Mouse (Mus musculus) C2C12 (cell line): ENCODE measurements around the gene Alg13. TPM values are rescaled to one million over a fixed set of nuclear protein-coding genes. Genes with fewer than 3 reads are reported as not detected.

Experiments used
- H3K27me3 ChIP-seq: one replicate; pipeline ENCODE4 v1.6.1; 2011; ENCODE audit not compliant: control insufficient read depth, insufficient read depth, insufficient read length
- H3K36me3 ChIP-seq: one replicate; pipeline ENCODE4 v1.6.1; 2011; ENCODE audit not compliant: control insufficient read depth, insufficient read depth
- H3K4me3 ChIP-seq: one replicate; pipeline ENCODE4 v1.5.1; 2011; ENCODE audit warnings: mild to moderate bottlenecking, control low read depth; ENCODE audit not compliant: poor library complexity, insufficient read depth, severe bottlenecking
- H3K79me2 ChIP-seq: one replicate; pipeline ENCODE4 v1.6.1; 2011; ENCODE audit not compliant: control insufficient read depth, insufficient read depth
- H3K79me3 ChIP-seq: one replicate; pipeline ENCODE4 v1.6.1; 2011; ENCODE audit warnings: low read depth, control low read depth
- H3ac ChIP-seq: one replicate; pipeline ENCODE3; 2011; ENCODE audit warnings: low read depth; ENCODE audit not compliant: control insufficient read depth, insufficient read length
- CEBPB ChIP-seq: IDR thresholded peaks from one replicate; pipeline ENCODE4 v1.6.1; 2011; ENCODE audit warnings: low read depth, mild to moderate bottlenecking, control low read depth, moderate library complexity
- CTCF ChIP-seq: IDR thresholded peaks from one replicate; pipeline ENCODE4 v1.5.1; 2011; ENCODE audit not compliant: control insufficient read depth, insufficient read depth, insufficient read length
- FOSL1 ChIP-seq: IDR thresholded peaks from one replicate; pipeline ENCODE4 v1.8.0; 2011; ENCODE audit warnings: mild to moderate bottlenecking, low read length; ENCODE audit not compliant: poor library complexity, insufficient read depth, severe bottlenecking
- MAX ChIP-seq: IDR thresholded peaks from one replicate; pipeline ENCODE4 v1.6.1; 2011; ENCODE audit warnings: mild to moderate bottlenecking, control low read depth
- MYOD1 ChIP-seq: IDR thresholded peaks from one replicate; pipeline ENCODE4 v1.6.1; 2011; ENCODE audit warnings: low read depth; ENCODE audit not compliant: control insufficient read depth, insufficient read length
- MYOG ChIP-seq: IDR thresholded peaks from one replicate; pipeline ENCODE4 v1.6.1; 2011; ENCODE audit not compliant: control insufficient read depth, insufficient read length; ENCODE audit errors: extremely low read depth
- USF1 ChIP-seq: IDR thresholded peaks from one replicate; pipeline ENCODE4 v1.6.1; 2011; ENCODE audit warnings: low read depth, mild to moderate bottlenecking, control low read depth, moderate library complexity
- long read RNA-seq, 2 experiments: library from polyadenylated mRNA; unstranded; transcript quantifications; one replicate each; pipeline ENCODE4 v2.0.0; 2019 to 2020
- polyA plus RNA-seq: library from polyadenylated mRNA; unstranded; fragments of >200 nt; fragmentation: generic; extraction: Trizol; gene quantifications from one replicate; pipeline ENCODE4 v1.2.1, GENCODE M21; 2012; ENCODE audit warnings: missing spikeins

The Alg13 gene
- polyA plus RNA-seq: 7.7 TPM
- long read RNA-seq, experiment 1, transcript Alg13-202 (4 exons, 1,802 nt): major isoform, 10 of 10 reads
- long read RNA-seq, experiment 1, partial matches to known transcripts: 0 of 10 reads
- long read RNA-seq, experiment 1, other reads (novel, unspliced or antisense): 0 of 10 reads
- long read RNA-seq, experiment 2, full-length matches to known transcripts: 33 of 52 reads
- long read RNA-seq, experiment 2, partial matches to known transcripts: 1 of 52 reads
- long read RNA-seq, experiment 2, other reads (novel, unspliced or antisense): 18 of 52 reads

- H3K79me2 ChIP-seq: peaks cover 20% of the 10 kb centered on the region
- H3K4me3 ChIP-seq: peak within 1 kb of the TSS; percentile 60
- H3ac ChIP-seq: peak within 1 kb of the TSS; percentile 78
- TF ChIP-seq MYOG (no peak), MAX (peak; percentile 59)
- peaks cover 5% of the 10 kb centered on the region for H3K36me3 ChIP-seq
- peaks cover 6% of the 10 kb centered on the region for H3K79me3 ChIP-seq
- no peaks in the 10 kb centered on the region for H3K27me3 ChIP-seq
Observed at GRCm38 (mm10) chrX:144317548-144318163, at the start of gene Alg13. TSS of gene Alg13 (plus strand) at chrX:144317804.

- Histone ChIP-seq H3K27me3 (no peaks in the 10 kb centered on the region), H3K4me3 (no peak overlapping the region), H3ac (no peak overlapping the region), H3K79me3 (no peaks in the 10 kb centered on the region), H3K79me2 (no peaks in the 10 kb centered on the region), H3K36me3 (no peaks in the 10 kb centered on the region)
- no peak for TF ChIP-seq MYOG
- no peak for TF ChIP-seq CEBPB
- no peak for TF ChIP-seq USF1
- no peak for TF ChIP-seq MYOD1
- no peak for TF ChIP-seq FOSL1
- no peak for TF ChIP-seq MAX
- TF ChIP-seq CTCF: no peak
Observed at GRCm38 (mm10) chrX:144268606-144269005, 49.0 kb upstream of the Alg13 start.

- no peaks in the 10 kb centered on the region for H3K36me3 ChIP-seq
- TF ChIP-seq FOSL1: no peak
- no peak for TF ChIP-seq MAX
- no peak for TF ChIP-seq MYOG
- no peak for TF ChIP-seq CTCF
- TF ChIP-seq MYOD1: no peak
- no peak for TF ChIP-seq USF1
- no peak for TF ChIP-seq CEBPB
Observed at GRCm38 (mm10) chrX:144301476-144301875, 16.1 kb upstream of the Alg13 start.

GRCm38 (mm10) chrX:144305659-144306058 is 11.9 kb upstream of the Alg13 start:
- Histone ChIP-seq H3K36me3 (no peaks in the 10 kb centered on the region), H3ac (no peak overlapping the region), H3K27me3 (no peaks in the 10 kb centered on the region), H3K79me2 (no peaks in the 10 kb centered on the region), H3K4me3 (no peak overlapping the region), H3K79me3 (no peaks in the 10 kb centered on the region)
- no peak for TF ChIP-seq CTCF
- TF ChIP-seq MYOG: no peak
- no peak for TF ChIP-seq CEBPB
- no peak for TF ChIP-seq MAX
- no peak for TF ChIP-seq MYOD1
- no peak for TF ChIP-seq FOSL1
- TF ChIP-seq USF1: no peak

More at GRCm38 (mm10) chrX:144301476-144301875, 16.1 kb upstream of the Alg13 start:
- Histone ChIP-seq H3K79me3 (no peaks in the 10 kb centered on the region), H3ac (no peak overlapping the region), H3K4me3 (no peak overlapping the region), H3K27me3 (no peaks in the 10 kb centered on the region), H3K79me2 (no peaks in the 10 kb centered on the region)

- H3K4me3 ChIP-seq: no peak overlapping the region
- H3K79me2 ChIP-seq: peaks cover 10% of the 10 kb centered on the region
- H3K79me3 ChIP-seq: no peaks in the 10 kb centered on the region
- no peaks in the 10 kb centered on the region for H3K36me3 ChIP-seq
- H3ac ChIP-seq: no peak overlapping the region
- H3K27me3 ChIP-seq: no peaks in the 10 kb centered on the region
- TF ChIP-seq CEBPB (no peak), USF1 (no peak), FOSL1 (no peak), MYOG (no peak), MYOD1 (no peak), CTCF (no peak), MAX (no peak)
Observed at GRCm38 (mm10) chrX:144314041-144314440, 3.6 kb upstream of the Alg13 start.

GRCm38 (mm10) chrX:144315028-144315427 is 2.6 kb upstream of the Alg13 start:
- TF ChIP-seq CEBPB: no peak
- no peak for TF ChIP-seq MYOG
- TF ChIP-seq FOSL1: no peak
- TF ChIP-seq MAX: no peak
- TF ChIP-seq USF1: no peak
- no peak for TF ChIP-seq MYOD1
- TF ChIP-seq CTCF: no peak
- Histone ChIP-seq H3K79me3 (peaks cover 6% of the 10 kb centered on the region), H3K36me3 (no peaks in the 10 kb centered on the region), H3K79me2 (peaks cover 20% of the 10 kb centered on the region), H3ac (no peak overlapping the region), H3K4me3 (no peak overlapping the region), H3K27me3 (no peaks in the 10 kb centered on the region)
